Mouse (Mus musculus): ENCODE data around the gene Celsr1. TPM values are rescaled to one million over a fixed set of nuclear protein-coding genes. Genes with fewer than 3 reads are reported as not detected.

Gene Celsr1
- polyA plus RNA-seq (2012; fragmentation: generic; extraction: Trizol): 0.16 TPM
- long read RNA-seq, experiment 1: 0 reads
- long read RNA-seq, experiment 2, partial matches to known transcripts: 0 of 1 reads
- long read RNA-seq, experiment 2, other reads (novel, unspliced or antisense): 1 of 1 reads

GRCm38 (mm10) chr15:86033191-86033841 is at the start of gene Celsr1:
Celsr1 (minus strand) TSS chr15:86033777.
- H3K27me3 ChIP-seq (ENCODE audit: control insufficient read depth, insufficient read depth, insufficient read length): peaks cover 39% of the 10 kb centered on the region
- no peaks in the 10 kb centered on the region for H3K79me2 ChIP-seq (ENCODE audit: control insufficient read depth, insufficient read depth)
- TF ChIP-seq MYOD1 (IDR thresholded peaks at IDR 0.05; ENCODE audit: control insufficient read depth, insufficient read length, low read depth) (no peak), MAX (IDR thresholded peaks at IDR 0.05) (no peak), USF1 (IDR thresholded peaks at IDR 0.05; ENCODE audit: low read depth) (no peak), MYOG (IDR thresholded peaks at IDR 0.05; ENCODE audit: control insufficient read depth, extremely low read depth, insufficient read length) (no peak), CEBPB (IDR thresholded peaks at IDR 0.05; ENCODE audit: low read depth) (no peak)
- H3K36me3 ChIP-seq (ENCODE audit: control insufficient read depth, insufficient read depth): no peaks in the 10 kb centered on the region
- no peak within 1 kb of the TSS for H3ac ChIP-seq (ENCODE audit: control insufficient read depth, insufficient read length, low read depth)
- H3K4me3 ChIP-seq (ENCODE audit: insufficient read depth, poor library complexity, severe bottlenecking): no peak within 1 kb of the TSS
- H3K79me3 ChIP-seq (ENCODE audit: low read depth): no peaks in the 10 kb centered on the region

DNA sequence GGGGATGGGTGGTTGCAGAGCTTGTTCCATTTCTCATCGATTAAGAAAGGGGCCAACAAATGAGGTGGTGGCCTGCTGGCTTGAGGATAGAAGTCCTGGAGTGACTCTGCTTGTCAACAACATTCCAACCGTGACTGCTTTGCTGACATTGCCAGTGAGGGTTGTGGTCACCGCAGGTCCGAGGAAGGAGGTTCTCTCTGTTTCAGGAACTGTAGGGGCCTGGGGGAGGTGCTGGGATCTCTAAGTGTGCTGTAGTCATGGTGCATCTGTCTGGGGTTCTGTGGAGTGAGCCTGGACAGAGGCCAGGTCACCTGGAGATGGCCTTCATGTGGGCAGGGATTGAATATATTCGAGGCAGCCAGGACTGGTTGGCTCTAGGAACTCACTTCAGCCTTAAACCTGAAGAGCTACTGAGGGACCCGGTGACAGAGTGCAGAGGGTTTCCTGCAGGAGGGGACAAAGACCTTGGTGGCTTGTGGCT is 49.7 kb upstream of the Celsr1 start:
- peaks cover 74% of the 10 kb centered on the region for H3K79me3 ChIP-seq (ENCODE audit: low read depth)
- TF ChIP-seq USF1 (IDR thresholded peaks at IDR 0.05; ENCODE audit: low read depth): no peak
- no peak for TF ChIP-seq CEBPB (IDR thresholded peaks at IDR 0.05; ENCODE audit: low read depth)
- no peak for TF ChIP-seq CTCF (IDR thresholded peaks at IDR 0.05; ENCODE audit: control insufficient read depth, insufficient read depth, insufficient read length)
- TF ChIP-seq MYOD1 (IDR thresholded peaks at IDR 0.05; ENCODE audit: control insufficient read depth, insufficient read length, low read depth): no peak
- TF ChIP-seq FOSL1 (IDR thresholded peaks at IDR 0.05; ENCODE audit: insufficient read depth, low read length, poor library complexity, severe bottlenecking): no peak
- no peak for TF ChIP-seq MAX (IDR thresholded peaks at IDR 0.05)
- TF ChIP-seq MYOG (IDR thresholded peaks at IDR 0.05; ENCODE audit: control insufficient read depth, extremely low read depth, insufficient read length): no peak
- H3K27me3 ChIP-seq (ENCODE audit: control insufficient read depth, insufficient read depth, insufficient read length): no peaks in the 10 kb centered on the region
- H3K36me3 ChIP-seq (ENCODE audit: control insufficient read depth, insufficient read depth): peaks cover 21% of the 10 kb centered on the region
- no peak overlapping the region for H3K4me3 ChIP-seq (ENCODE audit: insufficient read depth, poor library complexity, severe bottlenecking)
- no peak overlapping the region for H3ac ChIP-seq (ENCODE audit: control insufficient read depth, insufficient read length, low read depth)
- peaks cover 100% of the 10 kb centered on the region for H3K79me2 ChIP-seq (ENCODE audit: control insufficient read depth, insufficient read depth)

- no peak overlapping the region for H3ac ChIP-seq (ENCODE audit: control insufficient read depth, insufficient read length, low read depth)
Observed at GRCm38 (mm10) chr15:86082551-86082961, 49.0 kb upstream of the Celsr1 start.

DNA sequence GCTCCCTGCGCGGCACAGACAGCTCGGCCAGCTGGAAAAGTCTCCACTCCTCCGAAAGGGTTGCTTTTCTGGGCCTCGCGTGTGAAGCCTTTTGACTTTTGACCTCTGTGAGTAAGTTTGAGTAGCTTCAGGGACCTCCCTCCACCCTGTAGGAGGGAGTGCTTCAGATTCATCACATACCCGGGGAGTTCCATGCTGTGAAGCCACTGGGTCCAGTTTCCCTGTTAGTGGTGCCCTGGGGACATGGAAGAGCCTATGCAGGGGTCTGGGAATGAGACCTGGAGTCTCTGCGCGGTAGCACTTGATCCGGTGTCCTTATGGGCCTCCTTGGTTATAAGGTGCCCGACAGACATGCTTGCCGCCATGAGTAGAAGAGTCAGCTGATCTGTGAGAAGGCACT is 48.1 kb upstream of the Celsr1 start:
- H3K36me3 ChIP-seq (ENCODE audit: control insufficient read depth, insufficient read depth): peaks cover 30% of the 10 kb centered on the region
- H3K79me3 ChIP-seq (ENCODE audit: low read depth): peaks cover 77% of the 10 kb centered on the region
- H3K4me3 ChIP-seq (ENCODE audit: insufficient read depth, poor library complexity, severe bottlenecking): no peak overlapping the region
- TF ChIP-seq CTCF (IDR thresholded peaks at IDR 0.05; ENCODE audit: control insufficient read depth, insufficient read depth, insufficient read length): no peak
- no peak for TF ChIP-seq USF1 (IDR thresholded peaks at IDR 0.05; ENCODE audit: low read depth)
- no peak for TF ChIP-seq FOSL1 (IDR thresholded peaks at IDR 0.05; ENCODE audit: insufficient read depth, low read length, poor library complexity, severe bottlenecking)
- TF ChIP-seq MAX (IDR thresholded peaks at IDR 0.05): no peak
- no peak for TF ChIP-seq MYOG (IDR thresholded peaks at IDR 0.05; ENCODE audit: control insufficient read depth, extremely low read depth, insufficient read length)
- no peak for TF ChIP-seq MYOD1 (IDR thresholded peaks at IDR 0.05; ENCODE audit: control insufficient read depth, insufficient read length, low read depth)
- TF ChIP-seq CEBPB (IDR thresholded peaks at IDR 0.05; ENCODE audit: low read depth): no peak
- peaks cover 100% of the 10 kb centered on the region for H3K79me2 ChIP-seq (ENCODE audit: control insufficient read depth, insufficient read depth)
- H3K27me3 ChIP-seq (ENCODE audit: control insufficient read depth, insufficient read depth, insufficient read length): no peaks in the 10 kb centered on the region
- no peak overlapping the region for H3ac ChIP-seq (ENCODE audit: control insufficient read depth, insufficient read length, low read depth)

More at GRCm38 (mm10) chr15:86082551-86082961, 49.0 kb upstream of the Celsr1 start:
- Histone ChIP-seq H3K4me3 (ENCODE audit: insufficient read depth, poor library complexity, severe bottlenecking) (no peak overlapping the region), H3K79me2 (ENCODE audit: control insufficient read depth, insufficient read depth) (peaks cover 100% of the 10 kb centered on the region), H3K27me3 (ENCODE audit: control insufficient read depth, insufficient read depth, insufficient read length) (no peaks in the 10 kb centered on the region), H3K79me3 (ENCODE audit: low read depth) (peaks cover 76% of the 10 kb centered on the region), H3K36me3 (ENCODE audit: control insufficient read depth, insufficient read depth) (peaks cover 28% of the 10 kb centered on the region)
- TF ChIP-seq FOSL1 (IDR thresholded peaks at IDR 0.05; ENCODE audit: insufficient read depth, low read length, poor library complexity, severe bottlenecking) (no peak), MAX (IDR thresholded peaks at IDR 0.05) (no peak), USF1 (IDR thresholded peaks at IDR 0.05; ENCODE audit: low read depth) (no peak), MYOD1 (IDR thresholded peaks at IDR 0.05; ENCODE audit: control insufficient read depth, insufficient read length, low read depth) (no peak), CTCF (IDR thresholded peaks at IDR 0.05; ENCODE audit: control insufficient read depth, insufficient read depth, insufficient read length) (no peak), MYOG (IDR thresholded peaks at IDR 0.05; ENCODE audit: control insufficient read depth, extremely low read depth, insufficient read length) (no peak), CEBPB (IDR thresholded peaks at IDR 0.05; ENCODE audit: low read depth) (no peak)

- no peak overlapping the region for H3K4me3 ChIP-seq (ENCODE audit: insufficient read depth, poor library complexity, severe bottlenecking)
- peaks cover 100% of the 10 kb centered on the region for H3K79me2 ChIP-seq (ENCODE audit: control insufficient read depth, insufficient read depth)
- peaks cover 83% of the 10 kb centered on the region for H3K79me3 ChIP-seq (ENCODE audit: low read depth)
- H3K27me3 ChIP-seq (ENCODE audit: control insufficient read depth, insufficient read depth, insufficient read length): no peaks in the 10 kb centered on the region
- H3ac ChIP-seq (ENCODE audit: control insufficient read depth, insufficient read length, low read depth): no peak overlapping the region
- TF ChIP-seq FOSL1 (IDR thresholded peaks at IDR 0.05; ENCODE audit: insufficient read depth, low read length, poor library complexity, severe bottlenecking) (no peak), MYOG (IDR thresholded peaks at IDR 0.05; ENCODE audit: control insufficient read depth, extremely low read depth, insufficient read length) (no peak), CEBPB (IDR thresholded peaks at IDR 0.05; ENCODE audit: low read depth) (no peak), MYOD1 (IDR thresholded peaks at IDR 0.05; ENCODE audit: control insufficient read depth, insufficient read length, low read depth) (no peak), MAX (IDR thresholded peaks at IDR 0.05) (no peak), CTCF (IDR thresholded peaks at IDR 0.05; ENCODE audit: control insufficient read depth, insufficient read depth, insufficient read length) (no peak), USF1 (IDR thresholded peaks at IDR 0.05; ENCODE audit: low read depth) (no peak)
- H3K36me3 ChIP-seq (ENCODE audit: control insufficient read depth, insufficient read depth): peaks cover 25% of the 10 kb centered on the region
Observed at GRCm38 (mm10) chr15:86080408-86080807, 46.8 kb upstream of the Celsr1 start.

All from C2C12 (cell line).